Mouse (Mus musculus): ENCODE measurements around the gene Pgc.
A peak's percentile ranks its signal among the peaks of the same experiment; 100 is the strongest.

The Pgc gene

GRCm38 (mm10) chr17:47710036-47710435, 16.6 kb upstream of the Pgc start:
- no peak for DNase-seq

DNA sequence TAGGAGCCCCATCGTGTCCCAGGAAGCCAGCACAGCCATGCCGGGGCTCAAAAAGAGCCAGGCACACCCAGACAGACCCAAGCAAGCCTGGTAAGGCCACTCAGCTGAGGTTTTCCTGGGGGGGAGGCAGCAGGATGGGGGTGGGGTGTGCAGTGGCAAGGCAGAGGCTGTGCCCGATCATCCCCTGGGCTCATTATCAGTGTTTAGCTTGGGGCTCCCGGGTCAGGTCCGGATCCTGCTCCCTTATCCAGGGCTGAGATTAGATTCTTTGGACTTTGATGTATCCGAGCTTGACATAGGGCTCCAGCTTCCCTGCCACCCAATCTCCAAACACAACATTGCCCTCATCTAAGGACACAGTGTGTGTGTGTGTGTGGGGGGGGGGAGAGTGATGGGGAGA, 14.8 kb upstream of the Pgc start:
- no peak for DNase-seq

DNA sequence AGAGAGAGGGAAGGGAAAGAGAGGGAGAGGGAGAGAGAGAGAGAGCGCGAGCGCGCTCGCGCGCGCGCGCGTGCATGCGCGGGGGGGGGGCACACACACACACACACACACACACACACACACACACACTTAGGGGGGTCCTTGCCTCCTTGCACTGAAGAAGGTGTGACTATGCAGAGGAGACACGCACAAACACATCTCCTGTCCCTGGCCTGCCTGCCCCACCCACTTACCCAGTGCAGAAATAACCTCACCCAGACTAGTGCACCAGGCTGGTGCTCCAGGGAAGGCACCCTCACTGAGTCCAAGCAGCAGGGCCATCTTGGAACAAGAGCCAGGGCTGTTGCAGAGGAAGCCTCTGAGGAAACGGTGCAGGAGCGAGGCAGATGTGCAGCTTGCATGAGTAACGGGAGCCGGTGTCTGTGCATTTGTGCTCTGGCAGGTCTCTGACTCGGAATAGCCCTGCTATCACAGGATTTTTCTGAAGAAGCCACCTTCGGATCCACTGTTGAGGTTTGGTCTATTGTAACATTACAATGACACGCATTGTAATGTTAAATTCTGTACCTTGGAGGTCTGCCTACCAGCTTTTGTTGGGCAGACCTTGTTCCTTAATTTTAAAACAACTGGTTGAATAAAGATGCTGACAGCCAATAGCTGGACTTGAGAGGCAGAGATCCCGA, 13.6 kb upstream of the Pgc start:
- no peak for DNase-seq

GRCm38 (mm10) chr17:47715037-47715436, 11.6 kb upstream of the Pgc start:
- no peak for DNase-seq

- no peak for DNase-seq
These were observed 5.5 kb upstream of the Pgc start for GRCm38 (mm10) chr17:47721183-47721582.

GRCm38 (mm10) chr17:47730633-47731575, 4.3 kb downstream of the Pgc start:
- no peak for DNase-seq

DNA sequence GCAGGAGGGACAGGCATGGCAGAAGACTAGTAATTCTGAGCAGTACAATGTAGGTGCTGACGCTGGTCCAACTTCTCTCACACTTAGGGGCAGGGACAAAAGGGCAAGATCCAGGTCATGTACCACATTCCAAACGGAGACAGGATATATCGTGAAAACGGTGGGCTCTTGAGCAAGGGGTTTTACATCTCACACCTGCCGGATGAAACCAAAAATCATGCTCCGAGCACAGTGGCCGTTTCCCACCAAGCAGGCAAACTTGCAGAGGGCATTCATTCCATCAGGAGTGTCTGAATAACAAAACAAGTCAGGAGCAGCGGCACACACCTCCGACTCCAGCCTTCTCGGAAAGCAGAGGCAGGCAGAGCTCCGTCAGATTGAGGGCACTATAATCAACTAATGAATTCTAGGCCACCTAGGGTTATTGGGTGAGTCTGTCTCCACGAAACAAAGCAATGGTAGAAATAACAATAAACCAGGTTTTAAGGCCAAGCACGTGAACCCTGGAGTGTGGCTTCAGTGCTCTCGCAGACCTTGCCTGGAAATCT, 9.0 kb downstream of the Pgc start:
- DNase-seq, result no peak

GRCm38 (mm10) chr17:47736856-47737255, 10.2 kb downstream of the Pgc start, which contains the start of gene Tfeb:
Gene Tfeb (plus strand): TSS chr17:47737030.
- DNase-seq, result peak; percentile 95 to 99

GRCm38 (mm10) chr17:47737271-47738065, 10.8 kb downstream of the Pgc start:
- peak; percentile 94 for DNase-seq

DNA sequence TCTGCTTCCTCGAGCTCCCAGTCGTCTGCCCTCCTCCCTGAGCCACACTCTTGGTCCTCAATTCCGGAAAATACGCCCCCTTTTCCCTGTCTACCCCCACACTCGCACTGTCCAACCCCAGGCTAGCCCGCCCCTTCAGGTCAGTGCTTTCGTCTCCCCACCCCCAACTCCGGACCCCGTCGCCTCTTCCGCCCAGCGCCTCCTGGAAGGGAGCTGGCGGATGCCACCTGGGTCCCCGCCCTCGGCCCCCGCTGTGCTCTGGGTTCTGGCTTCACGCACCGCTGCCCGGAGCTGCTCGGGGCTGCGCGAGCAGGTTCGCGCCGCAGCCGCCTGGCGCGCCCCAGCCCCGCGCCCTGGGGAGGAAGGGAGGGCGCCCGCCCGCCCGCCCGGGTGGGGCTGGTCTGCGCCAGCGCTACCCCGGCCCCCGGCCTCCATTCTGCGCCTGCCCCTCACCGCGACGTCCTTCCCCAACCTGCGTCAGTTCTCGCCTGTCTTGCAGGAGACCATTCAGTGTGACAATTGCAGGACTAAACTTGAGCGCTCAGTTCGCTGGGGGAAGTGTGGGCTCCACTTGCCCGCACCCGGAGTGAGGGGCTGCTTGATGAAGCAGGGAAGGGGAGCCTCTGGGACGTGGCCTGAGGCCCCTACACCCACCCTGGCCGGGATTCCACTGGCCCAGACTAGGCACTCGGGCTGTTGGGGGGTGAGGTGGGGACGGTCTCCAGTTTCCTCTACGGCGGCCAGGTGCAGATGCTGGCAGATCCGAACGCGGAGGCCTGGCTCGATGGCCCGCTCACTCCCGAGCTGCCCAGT, 11.6 kb downstream of the Pgc start:
- DNase-seq, result peak; percentile 88 to 93

GRCm38 (mm10) chr17:47738879-47739798, 12.5 kb downstream of the Pgc start:
- DNase-seq, result peak; percentile 69 to 76

DNA sequence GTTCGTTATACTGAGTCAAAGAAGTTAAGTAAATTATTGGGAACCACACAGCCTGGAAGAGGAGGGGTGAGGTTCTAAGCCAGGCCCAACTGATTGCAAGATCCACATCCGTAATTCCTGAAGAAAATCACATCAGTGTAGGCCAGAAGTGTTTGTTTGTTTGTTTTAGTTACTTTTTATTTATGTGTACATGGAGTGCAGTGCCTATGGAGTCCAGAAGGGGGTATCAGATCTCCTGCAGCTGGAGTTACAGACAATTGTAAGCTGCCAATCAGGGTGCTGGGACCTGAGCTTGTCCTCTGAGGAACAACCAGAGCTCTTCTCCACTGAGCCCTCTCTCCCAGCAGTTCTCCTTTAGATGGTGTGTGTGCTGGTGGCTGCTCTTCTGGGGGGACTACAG, 13.5 kb downstream of the Pgc start:
- no peak for DNase-seq

DNA sequence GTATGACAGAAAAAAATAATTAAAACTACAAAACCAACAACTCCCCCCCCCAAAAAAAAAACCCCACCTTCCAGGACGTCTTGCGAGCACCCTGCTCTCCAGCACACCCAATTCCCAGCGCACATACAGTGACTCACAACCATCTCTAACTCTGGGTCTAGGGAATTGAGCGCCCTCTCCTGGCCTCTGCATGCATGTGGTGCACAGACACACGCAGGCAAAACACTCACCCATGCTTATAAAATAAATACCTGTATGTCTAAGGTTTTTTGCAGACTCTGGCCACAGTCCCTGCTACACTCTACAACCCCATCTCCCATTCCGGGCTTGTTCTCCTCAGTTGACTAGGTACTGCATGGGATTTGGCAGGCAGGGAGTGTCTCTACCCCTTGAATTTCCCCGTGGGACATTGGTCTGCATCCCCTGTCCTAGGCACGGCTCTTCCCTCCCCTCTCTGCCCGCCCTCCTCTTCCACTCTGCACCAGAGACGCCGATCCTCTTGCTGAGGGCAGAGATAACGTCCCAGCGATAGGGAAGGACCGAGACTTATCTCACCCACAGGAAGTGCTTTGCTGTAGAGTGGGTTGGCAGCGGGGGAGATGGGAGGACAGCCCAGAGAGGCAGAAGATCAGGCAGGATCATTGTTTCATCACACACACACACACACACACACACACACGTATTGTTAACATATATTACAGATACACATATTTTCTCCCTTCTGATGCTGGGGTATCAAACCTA, 16.5 kb downstream of the Pgc start:
- no peak for DNase-seq

- DNase-seq, result no peak
These were observed 17.4 kb downstream of the Pgc start for GRCm38 (mm10) chr17:47744086-47744485.

DNA sequence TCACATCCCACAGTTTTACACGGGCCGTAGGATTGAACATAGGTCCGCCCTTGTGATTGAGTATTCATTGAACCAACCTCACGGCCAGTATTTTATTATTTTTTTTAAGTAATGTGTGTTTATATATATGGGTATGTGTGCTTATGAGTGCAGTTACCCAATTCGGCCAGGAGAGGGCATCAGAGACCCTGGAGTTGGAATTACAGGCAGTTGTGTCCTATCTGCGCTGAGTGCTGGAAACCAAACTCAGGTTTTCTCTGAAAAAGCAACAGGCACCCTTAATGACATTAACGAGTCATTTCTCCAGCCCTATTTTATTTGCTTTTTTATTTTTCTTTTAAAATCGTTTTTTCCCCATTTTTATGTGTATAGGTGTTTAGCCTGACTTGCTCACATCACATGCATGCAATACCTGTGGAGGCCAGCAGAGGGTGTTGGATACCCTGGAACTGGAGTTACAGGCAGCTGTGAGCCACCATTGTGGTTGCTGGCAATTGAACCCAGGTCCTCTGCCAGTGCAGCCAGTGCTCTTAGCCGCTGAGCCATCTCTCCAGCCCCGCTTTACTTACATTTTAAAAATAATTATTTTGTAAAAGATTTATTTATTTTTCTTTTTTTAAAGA, 18.2 kb downstream of the Pgc start:
- DNase-seq, result no peak

DNA sequence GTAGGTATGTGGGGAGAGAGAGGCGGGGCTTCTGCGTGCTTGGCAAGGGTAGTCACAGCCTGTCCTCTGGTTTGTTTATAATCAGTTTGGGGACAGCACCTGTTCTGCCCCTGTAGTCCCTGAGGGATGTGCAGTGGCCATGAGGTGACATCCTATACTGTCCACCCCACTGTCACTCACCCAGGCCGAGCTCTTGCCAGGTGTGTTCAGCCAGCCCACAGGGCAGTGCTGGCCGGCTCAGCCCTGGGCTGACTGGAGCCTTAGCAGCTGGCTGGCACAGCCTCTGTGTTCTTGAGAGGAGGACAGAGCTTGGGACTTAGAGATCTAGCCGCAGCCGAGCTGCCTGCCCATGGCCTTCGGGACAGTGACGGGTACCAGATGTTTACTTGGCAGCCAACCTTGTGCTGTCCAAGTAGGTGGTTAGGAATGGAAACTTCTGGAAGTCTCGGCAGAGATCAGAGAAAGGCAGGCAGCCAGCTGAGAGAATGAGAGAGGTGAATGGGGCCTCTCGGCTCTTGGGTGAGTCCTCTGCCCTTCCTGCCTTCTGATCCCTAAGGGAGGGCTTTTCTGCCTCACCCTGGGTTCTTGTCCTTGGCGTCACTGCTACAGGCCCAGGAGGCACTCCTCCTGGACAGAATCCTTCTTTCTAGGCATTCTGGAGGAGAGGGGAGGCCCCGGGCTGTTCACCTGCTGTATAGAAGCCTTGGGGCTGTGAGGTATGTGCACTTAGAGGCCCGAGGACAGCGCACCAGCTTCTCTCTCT, 22.3 kb downstream of the Pgc start:
- DNase-seq, result no peak

- no peak for DNase-seq
These were observed 23.0 kb downstream of the Pgc start for GRCm38 (mm10) chr17:47749626-47750025.

DNA sequence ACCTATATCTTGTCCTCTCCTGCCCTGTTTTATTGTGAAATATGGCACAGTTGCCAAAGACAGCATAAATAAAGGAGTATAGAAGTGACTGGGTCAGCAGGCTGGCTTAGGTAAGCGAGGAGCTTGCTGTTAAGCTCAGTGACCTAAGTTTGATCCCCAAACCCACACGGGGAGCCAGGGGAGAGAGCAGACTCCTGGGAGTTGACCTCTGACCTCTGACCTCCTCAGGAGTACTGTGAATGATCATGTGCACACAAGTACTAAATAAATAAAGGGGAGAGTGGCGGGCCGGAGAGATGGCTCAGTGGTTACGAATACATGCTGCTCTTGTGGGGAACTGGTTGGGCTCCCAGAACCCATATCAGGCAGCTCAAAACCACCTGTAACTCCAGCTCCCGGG, 23.5 kb downstream of the Pgc start:
- no peak for DNase-seq

GRCm38 (mm10) chr17:47751811-47752210, 25.2 kb downstream of the Pgc start:
- no peak for DNase-seq

Measured in spleen, adult 18-20 months (tissue).